In genomic region chr2:32447264-32447936, GRCm38 (mm10) we compare ENCODE assay signal across 7 mouse cellular contexts. TPM values are rescaled to one million over a fixed set of nuclear protein-coding genes. Genes with fewer than 3 reads are reported as not detected.
DNase-seq lines count a peak whose midpoint lies in the region; ATAC-seq and TF ChIP-seq lines count a peak whose summit lies in the region.

No protein-coding gene starts in this region.

- no peak for TF ChIP-seq EP300 in stomach, postnatal 0 days (optimal IDR thresholded peaks at IDR 0.05)

- peak overlapping the region; percentile 41; the same call in 1 of the 2 replicates for H3K27ac ChIP-seq in midbrain, embryonic 14.5 days (replicated peaks; ENCODE audit: low read depth, low read length)
- no peak overlapping the region for H3K27ac ChIP-seq in midbrain, embryonic 11.5 days (ENCODE audit: low read depth, low read length)
- peak overlapping the region; percentile 29; the same call in 1 of the 2 replicates for H3K27ac ChIP-seq in embryonic fibroblast, embryonic 13.5 days (ENCODE audit: insufficient read depth, low read length)
- H3K27ac ChIP-seq in intestine, embryonic 15.5 days = peak overlapping the region; percentile 90
- peak overlapping the region; percentile 82 for H3K27ac ChIP-seq in stomach, postnatal 0 days (replicated peaks)

- ATAC-seq in midbrain, embryonic 14.5 days (ENCODE audit: low FRiP score, low TSS enrichment) = no peak
- ATAC-seq in midbrain, embryonic 11.5 days (ENCODE audit: low FRiP score) = no peak
- ATAC-seq in intestine, embryonic 15.5 days = no peak
- no peak for ATAC-seq in stomach, postnatal 0 days (ENCODE audit: low FRiP score, low TSS enrichment)

- peaks cover 18% of the 10 kb centered on the region for H3K4me1 ChIP-seq in midbrain, embryonic 14.5 days (ENCODE audit: control insufficient read depth, insufficient read depth, low read length)
- H3K4me1 ChIP-seq in midbrain, embryonic 11.5 days (ENCODE audit: control insufficient read depth, insufficient read depth, low read length) = peaks cover 7% of the 10 kb centered on the region
- peaks cover 3% of the 10 kb centered on the region; the same call in 1 of the 2 replicates for H3K4me1 ChIP-seq in embryonic fibroblast, embryonic 13.5 days (ENCODE audit: control insufficient read depth, insufficient read depth, low read length)
- peaks cover 22% of the 10 kb centered on the region for H3K4me1 ChIP-seq in intestine, embryonic 15.5 days (replicated peaks)
- H3K4me1 ChIP-seq in stomach, postnatal 0 days (replicated peaks; ENCODE audit: control insufficient read depth, insufficient read depth) = peaks cover 2% of the 10 kb centered on the region

- peaks cover 10% of the 10 kb centered on the region; the same call in 1 of the 2 replicates for H3K36me3 ChIP-seq in midbrain, embryonic 14.5 days (ENCODE audit: control insufficient read depth, insufficient read depth, low read length)
- no peaks in the 10 kb centered on the region for H3K36me3 ChIP-seq in midbrain, embryonic 11.5 days (ENCODE audit: control insufficient read depth, insufficient read depth, low read length)
- H3K36me3 ChIP-seq in intestine, embryonic 15.5 days = no peaks in the 10 kb centered on the region
- H3K36me3 ChIP-seq in stomach, postnatal 0 days (ENCODE audit: control insufficient read depth, insufficient read depth, low read length) = no peaks in the 10 kb centered on the region; the same call in 1 of the 2 replicates

- H3K4me3 ChIP-seq in midbrain, embryonic 14.5 days (replicated peaks; ENCODE audit: low read depth, low read length) = no peak overlapping the region
- H3K4me3 ChIP-seq in midbrain, embryonic 11.5 days (ENCODE audit: low read depth, low read length) = no peak overlapping the region
- H3K4me3 ChIP-seq in embryonic fibroblast, embryonic 13.5 days (ENCODE audit: insufficient read depth, low read length) = no peak overlapping the region
- H3K4me3 ChIP-seq in intestine, embryonic 15.5 days (replicated peaks) = no peak overlapping the region
- H3K4me3 ChIP-seq in stomach, postnatal 0 days (ENCODE audit: low read depth, low read length) = no peak overlapping the region

- H3K9me3 ChIP-seq in midbrain, embryonic 14.5 days (ENCODE audit: control insufficient read depth, low read length) = no peaks in the 10 kb centered on the region
- H3K9me3 ChIP-seq in midbrain, embryonic 11.5 days (ENCODE audit: control insufficient read depth, low read length) = no peaks in the 10 kb centered on the region
- no peaks in the 10 kb centered on the region for H3K9me3 ChIP-seq in intestine, embryonic 15.5 days
- no peaks in the 10 kb centered on the region for H3K9me3 ChIP-seq in stomach, postnatal 0 days (ENCODE audit: control insufficient read depth, low read length)

- no peaks in the 10 kb centered on the region for H3K27me3 ChIP-seq in midbrain, embryonic 14.5 days (ENCODE audit: control insufficient read depth, insufficient read depth, low read length)
- no peaks in the 10 kb centered on the region for H3K27me3 ChIP-seq in midbrain, embryonic 11.5 days (ENCODE audit: control insufficient read depth, insufficient read depth, low read length)
- no peaks in the 10 kb centered on the region for H3K27me3 ChIP-seq in intestine, embryonic 15.5 days (replicated peaks)
- no peaks in the 10 kb centered on the region for H3K27me3 ChIP-seq in stomach, postnatal 0 days (ENCODE audit: control insufficient read depth, insufficient read depth, low read length)

- WGBS in midbrain, embryonic 14.5 days = 71% methylated on average over 9 of the region's 9 CpGs
- 86% methylated on average over 9 of the region's 9 CpGs for WGBS in midbrain, embryonic 11.5 days
- WGBS in intestine, embryonic 15.5 days = 39% methylated on average over 9 of the region's 9 CpGs
- 30% methylated on average over 9 of the region's 9 CpGs for WGBS in stomach, postnatal 0 days

- no peak for TF ChIP-seq CTCF in embryonic fibroblast, embryonic 13.5 days (IDR thresholded peaks at IDR 0.05; ENCODE audit: borderline replicate concordance, insufficient read depth, low read length)
- peak; percentile 23; the same call in 1 of the 2 replicates for TF ChIP-seq CTCF in stomach, postnatal 0 days (IDR thresholded peaks at IDR 0.05; ENCODE audit: low read depth)

- 0 out of 2 replicates have a peak overlapping the region, but pooled peaks have one; percentile 10 for H3K4me2 ChIP-seq in midbrain, embryonic 14.5 days (ENCODE audit: low read length)
- no peak overlapping the region for H3K4me2 ChIP-seq in midbrain, embryonic 11.5 days
- peak overlapping the region; percentile 42 for H3K4me2 ChIP-seq in intestine, embryonic 15.5 days (replicated peaks)
- H3K4me2 ChIP-seq in stomach, postnatal 0 days (replicated peaks; ENCODE audit: low read depth) = peak overlapping the region; percentile 28

- no peak for DNase-seq in midbrain, embryonic 14.5 days
- DNase-seq in midbrain, embryonic 11.5 days (ENCODE audit: low spot score, missing footprints) = no peak
- peak; percentile 73 for DNase-seq in lung, postnatal 10 days
- DNase-seq in stomach, postnatal 0 days (ENCODE audit: low spot score) = peak; percentile 31
- DNase-seq in cerebellum, adult 9-11 months = no peak

- no peak overlapping the region for H3K9ac ChIP-seq in midbrain, embryonic 14.5 days (replicated peaks; ENCODE audit: low read length)
- no peak overlapping the region for H3K9ac ChIP-seq in midbrain, embryonic 11.5 days (ENCODE audit: low read length)
- H3K9ac ChIP-seq in intestine, embryonic 15.5 days = no peak overlapping the region
- 0 out of 2 replicates have a peak overlapping the region, but pooled peaks have one; percentile 8 for H3K9ac ChIP-seq in stomach, postnatal 0 days (ENCODE audit: low read length)

- no peak for TF ChIP-seq POLR2A in embryonic fibroblast, embryonic 13.5 days (IDR thresholded peaks at IDR 0.05; ENCODE audit: low read depth, low read length)

RNA-seq across cellular contexts. Expression of gene Naif1, which starts 2.9 kb away (rescaled TPM):
- 5.3 and 5.6 TPM in 2 replicates for polyA plus RNA-seq in midbrain, embryonic 14.5 days (2014; fragmentation: Nextera tagmentation; extraction: Ambion mirVana)
- polyA plus RNA-seq in midbrain, embryonic 11.5 days (2014; fragmentation: Nextera tagmentation; extraction: Ambion mirVana) = 6.3 and 6.4 TPM in 2 replicates
- polyA plus RNA-seq in embryonic fibroblast, embryonic 13.5 days (2011; ENCODE audit: insufficient read length, low read depth, missing spikeins) = 3.5 and 3.8 TPM in 2 replicates
- 4.7 and 5.0 TPM in 2 replicates for polyA plus RNA-seq in intestine, embryonic 15.5 days (2015; fragmentation: Nextera tagmentation; extraction: Ambion mirVana)
- polyA plus RNA-seq in stomach, postnatal 0 days (2015; fragmentation: Nextera tagmentation; extraction: Ambion mirVana) = 2.5 and 2.6 TPM in 2 replicates

RNA-seq across cellular contexts. Expression of gene Slc25a25, which starts 3.8 kb away (rescaled TPM):
- polyA plus RNA-seq in midbrain, embryonic 14.5 days (2014; fragmentation: Nextera tagmentation; extraction: Ambion mirVana) = 36.3 and 41.5 TPM in 2 replicates
- 20.0 and 20.4 TPM in 2 replicates for polyA plus RNA-seq in midbrain, embryonic 11.5 days (2014; fragmentation: Nextera tagmentation; extraction: Ambion mirVana)
- 10.7 and 16.6 TPM in 2 replicates for polyA plus RNA-seq in embryonic fibroblast, embryonic 13.5 days (2011; ENCODE audit: insufficient read length, low read depth, missing spikeins)
- polyA plus RNA-seq in intestine, embryonic 15.5 days (2015; fragmentation: Nextera tagmentation; extraction: Ambion mirVana) = 20.0 and 20.1 TPM in 2 replicates
- polyA plus RNA-seq in stomach, postnatal 0 days (2015; fragmentation: Nextera tagmentation; extraction: Ambion mirVana) = 11.1 and 11.5 TPM in 2 replicates

RNA-seq across cellular contexts. Expression of gene Ptges2, which starts 51.7 kb away (rescaled TPM):
- polyA plus RNA-seq in midbrain, embryonic 14.5 days (2014; fragmentation: Nextera tagmentation; extraction: Ambion mirVana) = 46.2 and 64.4 TPM in 2 replicates
- 24.7 and 25.4 TPM in 2 replicates for polyA plus RNA-seq in midbrain, embryonic 11.5 days (2014; fragmentation: Nextera tagmentation; extraction: Ambion mirVana)
- polyA plus RNA-seq in embryonic fibroblast, embryonic 13.5 days (2011; ENCODE audit: insufficient read length, low read depth, missing spikeins) = 14.3 and 18.0 TPM in 2 replicates
- polyA plus RNA-seq in intestine, embryonic 15.5 days (2015; fragmentation: Nextera tagmentation; extraction: Ambion mirVana) = 43.5 and 48.2 TPM in 2 replicates
- 31.6 and 33.0 TPM in 2 replicates for polyA plus RNA-seq in stomach, postnatal 0 days (2015; fragmentation: Nextera tagmentation; extraction: Ambion mirVana)

RNA-seq across cellular contexts. Expression of gene Lcn2, which starts 59.3 kb away (rescaled TPM):
- polyA plus RNA-seq in midbrain, embryonic 14.5 days (2014; fragmentation: Nextera tagmentation; extraction: Ambion mirVana) = not detected in 2 replicates
- polyA plus RNA-seq in midbrain, embryonic 11.5 days (2014; fragmentation: Nextera tagmentation; extraction: Ambion mirVana) = 0.30 TPM in 1 of 2 replicates, not detected in the other
- polyA plus RNA-seq in embryonic fibroblast, embryonic 13.5 days (2011; ENCODE audit: insufficient read length, low read depth, missing spikeins) = not detected in 2 replicates
- polyA plus RNA-seq in intestine, embryonic 15.5 days (2015; fragmentation: Nextera tagmentation; extraction: Ambion mirVana) = 1.8 and 4.7 TPM in 2 replicates
- 1.8 TPM in 2 replicates for polyA plus RNA-seq in stomach, postnatal 0 days (2015; fragmentation: Nextera tagmentation; extraction: Ambion mirVana)

Comparison
In these comparisons a context has a peak if more than half of its experiments do, and no peak if none do; other contexts are left out.
1. DNase-seq: peak in lung, postnatal 10 days (single experiment) and stomach, postnatal 0 days (single experiment); none in midbrain, embryonic 14.5 days (single experiment), midbrain, embryonic 11.5 days (single experiment) and cerebellum, adult 9-11 months (single experiment).